Mouse (Mus musculus): ENCODE measurements around the gene St3gal4. TPM values are rescaled to one million over a fixed set of nuclear protein-coding genes. Genes with fewer than 3 reads are reported as not detected.

Gene St3gal4
- total and polyA plus RNA-seq, 3 experiments: 11.9 to 29.5 (median 26.1) TPM

DNA sequence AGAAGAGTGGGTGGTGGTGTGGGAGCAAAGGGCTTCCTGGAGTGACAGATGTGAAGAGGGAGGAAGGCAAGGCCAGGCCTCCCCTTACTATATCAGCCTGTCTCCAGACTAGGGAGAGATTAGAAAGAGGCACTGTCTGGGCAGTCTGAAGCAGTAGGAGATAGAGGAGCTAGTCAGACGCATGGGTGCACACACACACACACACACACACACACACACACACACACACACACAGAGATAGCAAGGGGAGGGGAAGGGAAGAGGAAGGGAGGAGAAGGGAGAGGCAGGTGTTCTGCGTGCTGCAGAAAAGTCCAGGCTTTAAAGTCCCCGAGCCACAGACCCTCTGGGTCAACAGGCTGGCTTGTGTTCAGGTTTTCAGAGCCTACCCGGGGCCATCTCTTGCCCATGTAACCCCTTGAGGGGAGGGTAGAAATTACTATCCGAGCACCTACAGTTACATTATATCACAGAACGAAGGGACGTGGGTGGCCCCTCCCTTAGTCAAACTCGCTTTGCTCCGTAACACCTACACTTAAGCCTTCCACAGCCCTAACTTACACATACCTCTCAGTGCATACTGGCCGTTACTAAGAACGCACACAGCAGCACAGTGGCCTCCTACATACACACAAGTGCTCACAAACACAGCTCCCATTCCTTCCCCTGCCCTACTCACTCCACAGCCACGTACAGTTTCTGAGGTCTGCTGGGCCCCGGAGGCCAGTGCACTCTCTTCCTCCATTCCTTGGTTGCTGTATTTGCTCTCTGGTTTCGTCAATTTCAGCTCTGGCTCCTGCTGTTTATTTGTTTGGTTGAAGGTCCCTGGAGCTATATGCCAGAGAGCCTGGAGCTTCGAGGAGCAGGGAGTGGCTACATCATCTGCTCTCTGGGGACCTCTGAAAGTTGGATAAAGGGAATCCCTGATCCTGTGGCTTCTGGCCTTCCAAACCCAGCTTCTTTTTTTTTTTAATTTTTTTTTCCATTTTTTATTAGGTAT, 12.9 kb downstream of the St3gal4 start:
- no peaks in the 10 kb centered on the region for H3K27me3 ChIP-seq (ENCODE audit: control insufficient read depth, insufficient read depth, low read length)
- H3K27ac ChIP-seq: peak overlapping the region; percentile 40
- TF ChIP-seq EP300 (IDR thresholded peaks at IDR 0.05; ENCODE audit: insufficient read depth, low read depth, low read length): no peak
- TF ChIP-seq POLR2A (IDR thresholded peaks at IDR 0.05; ENCODE audit: insufficient read depth, low read depth, low read length): no peak
- TF ChIP-seq CTCF (IDR thresholded peaks at IDR 0.05): no peak
- H3K79me2 ChIP-seq (replicated peaks; ENCODE audit: control insufficient read depth, insufficient read depth, low read length): peaks cover 5% of the 10 kb centered on the region; the same call in 1 of the 2 replicates
- DNase-seq: peak in 1 of 2 experiments; percentile 33
- 50% methylated on average over 15 of the region's 15 CpGs for WGBS
- H3K9ac ChIP-seq (ENCODE audit: low read depth, low read length): peak overlapping the region; percentile 14; the same call in 1 of the 2 replicates
- intact Hi-C loops (cut with DNase I): loop anchor here (5.0 kb wide), 2 partner anchors 44 to 59 kb away; no protein-coding TSS in a partner anchor
- H3K4me3 ChIP-seq: no peak overlapping the region
- H3K36me3 ChIP-seq (ENCODE audit: control insufficient read depth, insufficient read depth, low read length): no peaks in the 10 kb centered on the region; the same call in 1 of the 2 replicates
- peaks cover 37% of the 10 kb centered on the region for H3K4me1 ChIP-seq (ENCODE audit: control insufficient read depth, insufficient read depth, low read length)

DNA sequence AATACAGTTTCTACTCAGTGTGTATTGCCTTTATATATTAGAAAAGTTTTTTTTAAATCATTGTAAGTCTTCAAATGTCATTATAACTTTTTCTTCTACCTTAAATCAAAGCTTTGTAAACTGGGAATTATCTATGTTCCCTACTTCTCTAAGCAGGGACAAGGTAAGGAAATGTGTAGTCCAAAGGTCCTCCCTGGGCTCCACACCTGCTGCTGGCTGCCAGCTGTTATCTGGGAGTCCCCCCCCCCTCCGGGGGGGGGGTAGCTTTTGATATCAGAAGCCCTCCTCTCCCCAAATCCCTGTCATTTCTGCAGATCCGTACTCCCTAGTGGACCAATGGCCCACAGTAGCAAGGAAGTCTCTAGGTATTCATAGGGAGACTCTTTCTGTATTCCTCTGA, 13.6 kb downstream of the St3gal4 start:
- 38% methylated on average over 2 of the region's 2 CpGs for WGBS

DNA sequence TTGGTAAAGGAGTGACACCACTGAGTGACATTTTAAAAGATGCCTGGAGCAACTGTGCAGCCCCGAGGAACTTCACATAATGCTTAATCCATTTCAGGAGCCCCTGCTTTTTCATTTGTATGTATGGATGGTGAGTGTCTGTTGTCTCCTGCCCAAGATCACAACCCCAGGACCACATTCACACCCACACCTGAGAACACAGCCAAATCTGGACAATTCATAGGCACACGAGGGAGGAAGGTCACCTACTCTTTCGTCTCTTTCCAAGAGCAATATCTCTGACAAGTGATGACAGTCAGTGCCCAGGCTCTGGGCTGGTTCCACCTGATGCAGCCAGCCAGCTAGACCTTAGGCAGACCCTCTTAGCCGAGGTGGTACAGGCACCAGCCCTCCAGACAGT, 14.4 kb downstream of the St3gal4 start:
- TF ChIP-seq CTCF (IDR thresholded peaks at IDR 0.05) (no peak), EP300 (IDR thresholded peaks at IDR 0.05; ENCODE audit: insufficient read depth, low read depth, low read length) (0 out of 2 replicates have a peak, but pooled peaks have one; percentile 18)
- intact Hi-C loops (cut with DNase I): loop anchor here (5.0 kb wide), 2 partner anchors 42 to 57 kb away; no protein-coding TSS in a partner anchor
- H3K4me3 ChIP-seq: no peak overlapping the region
- peaks cover 31% of the 10 kb centered on the region for H3K4me1 ChIP-seq (ENCODE audit: control insufficient read depth, insufficient read depth, low read length)
- no peaks in the 10 kb centered on the region; the same call in 1 of the 2 replicates for H3K36me3 ChIP-seq (ENCODE audit: control insufficient read depth, insufficient read depth, low read length)
- H3K27ac ChIP-seq: peak overlapping the region; percentile 15
- WGBS: 46% methylated on average over 4 of the region's 4 CpGs
- no peak overlapping the region for H3K9ac ChIP-seq (ENCODE audit: low read depth, low read length)
- no peaks in the 10 kb centered on the region for H3K27me3 ChIP-seq (ENCODE audit: control insufficient read depth, insufficient read depth, low read length)
- H3K79me2 ChIP-seq (replicated peaks; ENCODE audit: control insufficient read depth, insufficient read depth, low read length): peaks cover 7% of the 10 kb centered on the region; the same call in 1 of the 2 replicates
- peak in 1 of 2 experiments; percentile 15 for DNase-seq

More for the DNA sequence above, 13.6 kb downstream of the St3gal4 start:
- peaks cover 35% of the 10 kb centered on the region for H3K4me1 ChIP-seq (ENCODE audit: control insufficient read depth, insufficient read depth, low read length)
- H3K4me3 ChIP-seq: no peak overlapping the region
- intact Hi-C loops (cut with DNase I): loop anchor here (5.0 kb wide), 2 partner anchors 43 to 58 kb away; no protein-coding TSS in a partner anchor
- H3K36me3 ChIP-seq (ENCODE audit: control insufficient read depth, insufficient read depth, low read length): no peaks in the 10 kb centered on the region; the same call in 1 of the 2 replicates
- H3K27me3 ChIP-seq (ENCODE audit: control insufficient read depth, insufficient read depth, low read length): no peaks in the 10 kb centered on the region
- no peak for DNase-seq
- H3K79me2 ChIP-seq (replicated peaks; ENCODE audit: control insufficient read depth, insufficient read depth, low read length): peaks cover 7% of the 10 kb centered on the region; the same call in 1 of the 2 replicates
- no peak for TF ChIP-seq POLR2A (IDR thresholded peaks at IDR 0.05; ENCODE audit: insufficient read depth, low read depth, low read length)
- no peak for TF ChIP-seq CTCF (IDR thresholded peaks at IDR 0.05)
- no peak overlapping the region for H3K9ac ChIP-seq (ENCODE audit: low read depth, low read length)
- H3K27ac ChIP-seq: peak overlapping the region; percentile 15

DNA sequence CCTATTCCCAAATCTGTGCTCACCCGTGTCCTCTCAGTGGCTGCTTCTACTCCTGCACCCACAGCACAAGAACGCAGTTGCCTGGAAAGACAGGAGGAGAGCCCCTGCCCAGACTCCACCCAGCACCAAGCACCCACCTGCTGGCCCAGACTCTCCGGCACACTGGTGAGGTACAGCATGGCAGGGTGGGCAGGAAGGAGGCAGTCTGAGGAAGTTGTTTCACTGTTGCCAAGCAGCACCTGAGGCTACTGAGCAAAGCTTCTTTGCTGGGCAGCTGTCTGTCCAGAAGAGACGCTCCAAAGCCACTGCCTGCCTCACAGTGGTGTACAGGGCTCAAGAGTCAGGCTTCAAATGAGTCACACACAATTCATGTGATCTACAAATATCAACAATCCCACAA, 20.3 kb downstream of the St3gal4 start:
- H3K36me3 ChIP-seq (ENCODE audit: control insufficient read depth, insufficient read depth, low read length): peaks cover 4% of the 10 kb centered on the region; the same call in 1 of the 2 replicates
- intact Hi-C loops (cut with DNase I): no loop called here
- TF ChIP-seq POLR2A (IDR thresholded peaks at IDR 0.05; ENCODE audit: insufficient read depth, low read depth, low read length): no peak
- no peak for TF ChIP-seq CTCF (IDR thresholded peaks at IDR 0.05)
- no peak for TF ChIP-seq EP300 (IDR thresholded peaks at IDR 0.05; ENCODE audit: insufficient read depth, low read depth, low read length)
- H3K79me2 ChIP-seq (replicated peaks; ENCODE audit: control insufficient read depth, insufficient read depth, low read length): peaks cover 4% of the 10 kb centered on the region
- no peak overlapping the region for H3K4me3 ChIP-seq
- H3K4me1 ChIP-seq (ENCODE audit: control insufficient read depth, insufficient read depth, low read length): peaks cover 6% of the 10 kb centered on the region
- H3K27me3 ChIP-seq (ENCODE audit: control insufficient read depth, insufficient read depth, low read length): no peaks in the 10 kb centered on the region
- H3K9ac ChIP-seq (ENCODE audit: low read depth, low read length): no peak overlapping the region
- no peak overlapping the region for H3K27ac ChIP-seq
- DNase-seq: peak; percentile 9 to 26
- 76% methylated on average over 4 of the region's 4 CpGs for WGBS

DNA sequence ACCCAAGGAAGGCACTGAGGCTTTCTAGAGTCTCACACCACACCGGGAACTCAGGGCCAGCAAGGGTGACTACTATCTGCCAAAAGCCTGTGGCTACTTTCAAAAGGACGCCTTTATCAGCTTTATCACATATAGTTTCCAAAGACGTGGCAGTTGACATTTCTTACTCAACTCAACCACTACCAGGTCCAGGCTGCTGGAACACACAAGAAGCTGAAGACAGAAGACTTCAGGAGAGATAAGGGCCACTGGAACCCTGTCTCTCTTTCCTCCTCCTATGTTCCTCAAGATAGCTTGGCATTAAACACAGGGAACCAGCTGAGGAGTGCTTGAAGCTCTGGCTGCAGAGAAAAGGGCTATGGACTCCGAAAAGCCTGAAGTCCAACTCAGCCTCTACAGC, 21.2 kb downstream of the St3gal4 start:
- Histone ChIP-seq H3K36me3 (ENCODE audit: control insufficient read depth, insufficient read depth, low read length) (peaks cover 4% of the 10 kb centered on the region), H3K9ac (ENCODE audit: low read depth, low read length) (no peak overlapping the region), H3K27me3 (ENCODE audit: control insufficient read depth, insufficient read depth, low read length) (no peaks in the 10 kb centered on the region), H3K4me1 (ENCODE audit: control insufficient read depth, insufficient read depth, low read length) (peaks cover 6% of the 10 kb centered on the region), H3K27ac (no peak overlapping the region), H3K79me2 (replicated peaks; ENCODE audit: control insufficient read depth, insufficient read depth, low read length) (peaks cover 4% of the 10 kb centered on the region), H3K4me3 (no peak overlapping the region)
- no peak for TF ChIP-seq POLR2A (IDR thresholded peaks at IDR 0.05; ENCODE audit: insufficient read depth, low read depth, low read length)
- TF ChIP-seq EP300 (IDR thresholded peaks at IDR 0.05; ENCODE audit: insufficient read depth, low read depth, low read length): no peak
- no peak for TF ChIP-seq CTCF (IDR thresholded peaks at IDR 0.05)
- 48% methylated on average over 4 of the region's 4 CpGs for WGBS
- DNase-seq: peak; percentile 2 to 14
- intact Hi-C loops (cut with DNase I): no loop called here

Measured in heart, adult 2 months (tissue).